Mouse (Mus musculus) G1E (cell line): ENCODE results near the gene Olfr130. TPM values are rescaled to one million over a fixed set of nuclear protein-coding genes. Genes with fewer than 3 reads are reported as not detected.

Source experiments
- ATAC-seq: 2 replicates; pipeline ENCODE4 v1.8.0; 2016; ENCODE audit warnings: mild to moderate bottlenecking; ENCODE audit not compliant: insufficient number of reproducible peaks, poor library complexity, low FRiP score, severe bottlenecking; ENCODE audit errors: extremely low read depth
- DNase-seq: peaks from one replicate; pipeline ENCODE4 v3.0.0; 2012; ENCODE audit warnings: low spot score
- H3K27me3 ChIP-seq: 2 replicates; pipeline ENCODE4 v1.6.1; 2012; ENCODE audit warnings: mild to moderate bottlenecking, low read length, inconsistent platforms; ENCODE audit not compliant: insufficient read depth
- H3K36me3 ChIP-seq: replicated peaks from 2 replicates; pipeline ENCODE3; 2012; ENCODE audit warnings: mild to moderate bottlenecking, inconsistent platforms
- H3K4me1 ChIP-seq: 2 replicates; pipeline ENCODE4 v1.6.1; 2012; ENCODE audit warnings: low read depth, low read length, inconsistent platforms, mixed read lengths; ENCODE audit not compliant: insufficient read depth
- H3K4me3 ChIP-seq: 2 replicates; pipeline ENCODE4 v1.5.1; 2012; ENCODE audit warnings: low read depth, mild to moderate bottlenecking, inconsistent platforms, low read length, moderate library complexity, mixed read lengths
- H3K9me3 ChIP-seq: replicated peaks from 2 replicates; pipeline ENCODE4 v1.6.1; 2012; ENCODE audit warnings: inconsistent platforms
- CTCF ChIP-seq: IDR thresholded peaks from 2 replicates; pipeline ENCODE4 v1.5.1; 2012; ENCODE audit warnings: low read depth, low read length, inconsistent platforms, mixed read lengths
- GATA1 ChIP-seq: IDR thresholded peaks from 2 replicates; pipeline ENCODE4 v1.6.1; 2012; ENCODE audit warnings: borderline replicate concordance, low read length, inconsistent platforms, mixed read lengths
- GATA2 ChIP-seq: IDR thresholded peaks from 2 replicates; pipeline ENCODE4 v1.6.1; 2012; ENCODE audit warnings: low read depth, low read length, inconsistent platforms, borderline replicate concordance
- POLR2AphosphoS5 ChIP-seq: IDR thresholded peaks from 2 replicates; pipeline ENCODE4 v1.6.1; 2012; ENCODE audit warnings: low read depth, low read length, inconsistent platforms; ENCODE audit not compliant: insufficient replicate concordance
- TAL1 ChIP-seq: conservative IDR thresholded peaks from 2 replicates; pipeline ENCODE4 v1.6.1; 2012; ENCODE audit warnings: low read depth, low read length, inconsistent platforms, mixed read lengths
- polyA plus RNA-seq: library from polyadenylated mRNA; stranded (reverse); fragments of >175 nt; gene quantifications from 2 replicates; pipeline ENCODE4 v1.2.3, GENCODE M21; 2012
- total RNA-seq, 2 experiments: library from RNA; stranded (forward) in 1 of 2; stranded (reverse) in 1 of 2; fragments of 200-1000 nt in 1 of 2; fragments of >200 nt in 1 of 2; fragmentation: Nextera tagmentation in 1 of 2; gene quantifications; 2 replicates each; pipeline ENCODE4 v1.2.3; 2014 to 2017

Olfr130 gene
- total RNA-seq (2014; fragmentation: Nextera tagmentation) (not detected in 2 replicates), total RNA-seq (2017) (0.05 TPM in 1 of 2 replicates, not detected in the other), polyA plus RNA-seq (not detected in 2 replicates)

GRCm38 (mm10) chr17:38063621-38064020, at the start of gene Olfr130:
Gene Olfr130, plus strand, starts transcription at chr17:38063921.
- Histone ChIP-seq H3K27me3 (no peaks in the 10 kb centered on the region), H3K9me3 (no peaks in the 10 kb centered on the region), H3K4me1 (no peaks in the 10 kb centered on the region), H3K36me3 (no peaks in the 10 kb centered on the region), H3K4me3 (no peak within 1 kb of the TSS)
- DNase-seq = no peak
- TF ChIP-seq GATA2 (no peak), CTCF (no peak), TAL1 (no peak), POLR2AphosphoS5 (no peak), GATA1 (no peak)
- no peak for ATAC-seq

- Histone ChIP-seq H3K4me3 (no peak overlapping the region), H3K27me3 (no peaks in the 10 kb centered on the region), H3K9me3 (peaks cover 3% of the 10 kb centered on the region; the same call in 1 of the 2 replicates), H3K4me1 (no peaks in the 10 kb centered on the region), H3K36me3 (peaks cover 9% of the 10 kb centered on the region)
- no peak for TF ChIP-seq GATA1
- no peak for TF ChIP-seq POLR2AphosphoS5
- TF ChIP-seq TAL1 = no peak
- DNase-seq (no peak), ATAC-seq (no peak)
Observed at GRCm38 (mm10) chr17:38016341-38016740, 47.4 kb upstream of the Olfr130 start.

GRCm38 (mm10) chr17:38026297-38026696, 37.4 kb upstream of the Olfr130 start:
- DNase-seq = no peak
- no peaks in the 10 kb centered on the region for H3K36me3 ChIP-seq
- H3K4me3 ChIP-seq = no peak overlapping the region
- peaks cover 20% of the 10 kb centered on the region for H3K9me3 ChIP-seq
- H3K27me3 ChIP-seq = no peaks in the 10 kb centered on the region
- H3K4me1 ChIP-seq = no peaks in the 10 kb centered on the region
- ATAC-seq = no peak
- TF ChIP-seq CTCF = no peak
- TF ChIP-seq TAL1 = no peak
- no peak for TF ChIP-seq POLR2AphosphoS5

GRCm38 (mm10) chr17:38059979-38060378, 3.7 kb upstream of the Olfr130 start, which contains the start of gene Olfr129:
Gene Olfr129, minus strand, starts transcription at chr17:38060079.
- no peak for TF ChIP-seq TAL1
- no peak for TF ChIP-seq POLR2AphosphoS5
- TF ChIP-seq GATA2 = no peak
- TF ChIP-seq GATA1 = no peak
- TF ChIP-seq CTCF = no peak
- no peak within 1 kb of the TSS for H3K4me3 ChIP-seq
- DNase-seq (no peak), ATAC-seq (no peak)
- no peaks in the 10 kb centered on the region for H3K27me3 ChIP-seq
- H3K9me3 ChIP-seq = no peaks in the 10 kb centered on the region
- no peaks in the 10 kb centered on the region for H3K36me3 ChIP-seq
- no peaks in the 10 kb centered on the region for H3K4me1 ChIP-seq

- no peaks in the 10 kb centered on the region for H3K27me3 ChIP-seq
- 0 out of 2 replicates have a peak, but pooled peaks cover 5% of the 10 kb centered on the region for H3K9me3 ChIP-seq
- TF ChIP-seq POLR2AphosphoS5 (no peak), GATA2 (no peak), TAL1 (no peak), CTCF (no peak), GATA1 (no peak)
- DNase-seq (no peak), ATAC-seq (no peak)
- H3K4me3 ChIP-seq = no peak overlapping the region
- H3K4me1 ChIP-seq = no peaks in the 10 kb centered on the region
- H3K36me3 ChIP-seq = no peaks in the 10 kb centered on the region
Observed at GRCm38 (mm10) chr17:38082364-38082763, 18.6 kb downstream of the Olfr130 start.

GRCm38 (mm10) chr17:38088593-38088992, 24.9 kb downstream of the Olfr130 start, which contains the start of gene Olfr131:
Gene Olfr131, minus strand, starts transcription at chr17:38088693.
- Histone ChIP-seq H3K27me3 (no peaks in the 10 kb centered on the region), H3K9me3 (no peaks in the 10 kb centered on the region), H3K4me1 (no peaks in the 10 kb centered on the region), H3K36me3 (no peaks in the 10 kb centered on the region), H3K4me3 (no peak within 1 kb of the TSS)
- ATAC-seq (no peak), DNase-seq (no peak)
- no peak for TF ChIP-seq CTCF
- no peak for TF ChIP-seq GATA2
- TF ChIP-seq GATA1 = no peak
- no peak for TF ChIP-seq TAL1
- TF ChIP-seq POLR2AphosphoS5 = no peak

Other genes with a start within 250 kb of the Olfr130 start
- gene Olfr125, start 231.0 kb upstream of the Olfr130 start, total RNA-seq (2014; fragmentation: Nextera tagmentation) = not detected in 2 replicates
- not detected in 2 replicates for gene Olfr125, start 231.0 kb upstream of the Olfr130 start, total RNA-seq (2017)
- gene Olfr125, start 231.0 kb upstream of the Olfr130 start, polyA plus RNA-seq = not detected in 2 replicates
- gene Olfr126, start 216.4 kb upstream of the Olfr130 start, total RNA-seq (2014; fragmentation: Nextera tagmentation) = not detected in 2 replicates
- 0.11 TPM in 1 of 2 replicates, not detected in the other for gene Olfr126, start 216.4 kb upstream of the Olfr130 start, total RNA-seq (2017)
- not detected in 2 replicates for gene Olfr126, start 216.4 kb upstream of the Olfr130 start, polyA plus RNA-seq
- gene Olfr127, start 163.5 kb upstream of the Olfr130 start, total RNA-seq (2014; fragmentation: Nextera tagmentation) = not detected in 2 replicates
- gene Olfr127, start 163.5 kb upstream of the Olfr130 start, total RNA-seq (2017) = 0.35 TPM in 1 of 2 replicates, not detected in the other
- gene Olfr127, start 163.5 kb upstream of the Olfr130 start, polyA plus RNA-seq = not detected in 2 replicates
- not detected in 2 replicates for gene Olfr128, start 143.4 kb upstream of the Olfr130 start, total RNA-seq (2014; fragmentation: Nextera tagmentation)
- 0.05 and 0.17 TPM in 2 replicates for gene Olfr128, start 143.4 kb upstream of the Olfr130 start, total RNA-seq (2017)
- not detected in 2 replicates for gene Olfr128, start 143.4 kb upstream of the Olfr130 start, polyA plus RNA-seq
- not detected in 2 replicates for gene Olfr761, start 110.8 kb upstream of the Olfr130 start, total RNA-seq (2014; fragmentation: Nextera tagmentation)
- gene Olfr761, start 110.8 kb upstream of the Olfr130 start, total RNA-seq (2017) = not detected in 2 replicates
- gene Olfr761, start 110.8 kb upstream of the Olfr130 start, polyA plus RNA-seq = not detected in 2 replicates
- not detected in 2 replicates for gene Olfr129, start 3.8 kb upstream of the Olfr130 start, total RNA-seq (2014; fragmentation: Nextera tagmentation)
- 0.06 and 0.11 TPM in 2 replicates for gene Olfr129, start 3.8 kb upstream of the Olfr130 start, total RNA-seq (2017)
- not detected in 2 replicates for gene Olfr129, start 3.8 kb upstream of the Olfr130 start, polyA plus RNA-seq
- gene Olfr131, start 24.8 kb downstream of the Olfr130 start, total RNA-seq (2014; fragmentation: Nextera tagmentation) = not detected in 2 replicates
- 0.11 TPM in 1 of 2 replicates, not detected in the other for gene Olfr131, start 24.8 kb downstream of the Olfr130 start, total RNA-seq (2017)
- not detected in 2 replicates for gene Olfr131, start 24.8 kb downstream of the Olfr130 start, polyA plus RNA-seq
- not detected in 2 replicates for gene Olfr132, start 70.6 kb downstream of the Olfr130 start, total RNA-seq (2014; fragmentation: Nextera tagmentation)
- gene Olfr132, start 70.6 kb downstream of the Olfr130 start, total RNA-seq (2017) = 0.11 TPM in 1 of 2 replicates, not detected in the other
- gene Olfr132, start 70.6 kb downstream of the Olfr130 start, polyA plus RNA-seq = not detected in 2 replicates
- not detected in 2 replicates for gene Olfr133, start 81.4 kb downstream of the Olfr130 start, total RNA-seq (2014; fragmentation: Nextera tagmentation)
- 0.06 TPM in 1 of 2 replicates, not detected in the other for gene Olfr133, start 81.4 kb downstream of the Olfr130 start, total RNA-seq (2017)
- gene Olfr133, start 81.4 kb downstream of the Olfr130 start, polyA plus RNA-seq = not detected in 2 replicates
- not detected in 2 replicates for gene Olfr134, start 107.5 kb downstream of the Olfr130 start, total RNA-seq (2014; fragmentation: Nextera tagmentation)
- 0.06 TPM in 1 of 2 replicates, not detected in the other for gene Olfr134, start 107.5 kb downstream of the Olfr130 start, total RNA-seq (2017)
- not detected in 2 replicates for gene Olfr134, start 107.5 kb downstream of the Olfr130 start, polyA plus RNA-seq
- gene Olfr135, start 140.4 kb downstream of the Olfr130 start, total RNA-seq (2014; fragmentation: Nextera tagmentation) = not detected in 2 replicates
- 0.12 and 0.16 TPM in 2 replicates for gene Olfr135, start 140.4 kb downstream of the Olfr130 start, total RNA-seq (2017)
- not detected in 2 replicates for gene Olfr135, start 140.4 kb downstream of the Olfr130 start, polyA plus RNA-seq
- gene Olfr138, start 197.1 kb downstream of the Olfr130 start, total RNA-seq (2014; fragmentation: Nextera tagmentation) = not detected in 2 replicates
- gene Olfr138, start 197.1 kb downstream of the Olfr130 start, total RNA-seq (2017) = not detected in 2 replicates
- not detected in 2 replicates for gene Olfr138, start 197.1 kb downstream of the Olfr130 start, polyA plus RNA-seq
- gene Olfr137, start 243.6 kb downstream of the Olfr130 start, total RNA-seq (2014; fragmentation: Nextera tagmentation) = not detected in 2 replicates
- gene Olfr137, start 243.6 kb downstream of the Olfr130 start, total RNA-seq (2017) = not detected in 2 replicates
- not detected in 2 replicates for gene Olfr137, start 243.6 kb downstream of the Olfr130 start, polyA plus RNA-seq